Mouse (Mus musculus): Measurements from ENCODE around the gene Vcp.

The Vcp gene

GRCm38 (mm10) chr4:42951206-42952195 lies 48.8 kb downstream of the Vcp start:
- in situ Hi-C loops (cut with MboI, MseI): no loop called here

GRCm38 (mm10) chr4:42950065-42950558 lies 50.2 kb downstream of the Vcp start:
- in situ Hi-C loops (cut with MboI, MseI): no loop called here

- in situ Hi-C loops (cut with MboI, MseI): no loop called here
These were observed 50.6 kb downstream of the Vcp start, which contains the start of gene Dnajb5 for GRCm38 (mm10) chr4:42949676-42950051. TSS of gene Dnajb5 (plus strand) at chr4:42949814.

GRCm38 (mm10) chr4:42949051-42949675 lies 51.1 kb downstream of the Vcp start:
- in situ Hi-C loops (cut with MboI, MseI): no loop called here

GRCm38 (mm10) chr4:42948527-42948926 lies 51.8 kb downstream of the Vcp start:
- in situ Hi-C loops (cut with MboI, MseI): no loop called here

- in situ Hi-C loops (cut with MboI, MseI): no loop called here
These were observed 53.5 kb downstream of the Vcp start for GRCm38 (mm10) chr4:42946733-42947290.

- in situ Hi-C loops (cut with MboI, MseI): no loop called here
These were observed 54.4 kb downstream of the Vcp start for GRCm38 (mm10) chr4:42945952-42946351.

GRCm38 (mm10) chr4:42945445-42945844 lies 54.9 kb downstream of the Vcp start:
- in situ Hi-C loops (cut with MboI, MseI): no loop called here

GRCm38 (mm10) chr4:42945043-42945442 lies 55.3 kb downstream of the Vcp start:
- in situ Hi-C loops (cut with MboI, MseI): no loop called here

GRCm38 (mm10) chr4:42944185-42944584 lies 56.1 kb downstream of the Vcp start:
- in situ Hi-C loops (cut with MboI, MseI): no loop called here

GRCm38 (mm10) chr4:42943341-42943740 lies 57.0 kb downstream of the Vcp start:
- in situ Hi-C loops (cut with MboI, MseI): no loop called here

GRCm38 (mm10) chr4:42941396-42941795 lies 58.9 kb downstream of the Vcp start:
- in situ Hi-C loops (cut with MboI, MseI): no loop called here

- in situ Hi-C loops (cut with MboI, MseI): no loop called here
These were observed 66.7 kb downstream of the Vcp start for GRCm38 (mm10) chr4:42933630-42934029.

- in situ Hi-C loops (cut with MboI, MseI): no loop called here
These were observed 67.9 kb downstream of the Vcp start for GRCm38 (mm10) chr4:42932229-42932969.
